Mouse (Mus musculus) limb, embryonic 15.5 days (tissue): ENCODE results near the gene Kif24. TPM values are rescaled to one million over a fixed set of nuclear protein-coding genes. Genes with fewer than 3 reads are reported as not detected.

Source experiments
- ATAC-seq: fragments of 200-750 bp; cut with Nextera tagmentation; 2 replicates; pipeline ENCODE4 v1.8.0; 2017; ENCODE audit warnings: low read depth, moderate TSS enrichment; ENCODE audit not compliant: insufficient number of reproducible peaks, low FRiP score, low TSS enrichment
- H3K27ac ChIP-seq: fragments of 300-500 bp; sonication (generic); 2 replicates; pipeline ENCODE4 v1.5.1; 2015; ENCODE audit warnings: moderate library complexity, mild to moderate bottlenecking, inconsistent platforms
- H3K27me3 ChIP-seq: fragments of 300-500 bp; sonication (generic); 2 replicates; pipeline ENCODE4 v1.6.1; 2015; ENCODE audit warnings: inconsistent platforms
- H3K36me3 ChIP-seq: fragments of 300-500 bp; sonication (generic); 2 replicates; pipeline ENCODE4 v1.6.1; 2015; ENCODE audit warnings: inconsistent platforms
- H3K4me1 ChIP-seq: fragments of 300-500 bp; sonication (generic); 2 replicates; pipeline ENCODE4 v1.6.1; 2015; ENCODE audit warnings: inconsistent platforms
- H3K4me2 ChIP-seq: fragments of 300-500 bp; sonication (generic); 2 replicates; pipeline ENCODE4 v1.6.1; 2015; ENCODE audit warnings: mild to moderate bottlenecking, inconsistent platforms
- H3K4me3 ChIP-seq: fragments of 300-500 bp; sonication (generic); 2 replicates; pipeline ENCODE4 v1.5.1; 2015; ENCODE audit warnings: mild to moderate bottlenecking, inconsistent platforms
- H3K9ac ChIP-seq: fragments of 300-500 bp; sonication (generic); 2 replicates; pipeline ENCODE4 v1.6.1; 2015; ENCODE audit warnings: inconsistent platforms
- H3K9me3 ChIP-seq: fragments of 300-500 bp; sonication (generic); 2 replicates; pipeline ENCODE4 v1.6.1; 2016; ENCODE audit warnings: inconsistent platforms
- WGBS: fragments of 180-500 bp; shearing (Covaris S2); methylation state at CpG from one replicate; pipeline ENCODE4 v1.1.7; 2015; 5-methylcytosine and 5-hydroxymethylcytosine counted together
- polyA plus RNA-seq: library from polyadenylated mRNA; unstranded; fragments of >200 nt; fragmentation: Nextera tagmentation; extraction: Ambion mirVana; gene quantifications from 2 replicates; pipeline ENCODE4 v1.2.1, GENCODE M21; 2015

Gene Kif24
- polyA plus RNA-seq, 1 experiment from 2014 or later, result 5.8 TPM

- WGBS, result 86% methylated on average over 2 of the region's 2 CpGs
- no peak for ATAC-seq
- Histone ChIP-seq H3K4me2 (no peak overlapping the region), H3K4me1 (no peaks in the 10 kb centered on the region), H3K9me3 (no peaks in the 10 kb centered on the region), H3K27me3 (no peaks in the 10 kb centered on the region), H3K36me3 (peaks cover 85% of the 10 kb centered on the region), H3K4me3 (no peak overlapping the region), H3K27ac (no peak overlapping the region), H3K9ac (no peak overlapping the region)
Observed at GRCm38 (mm10) chr4:41391015-41391414, 73.7 kb downstream of the Kif24 start.

GRCm38 (mm10) chr4:41390122-41390521 is 74.6 kb downstream of the Kif24 start:
- no peak for ATAC-seq
- no peaks in the 10 kb centered on the region for H3K9me3 ChIP-seq
- H3K4me3 ChIP-seq, result no peak overlapping the region
- WGBS, result 19% methylated on average over 3 of the region's 3 CpGs
- no peaks in the 10 kb centered on the region for H3K27me3 ChIP-seq
- no peaks in the 10 kb centered on the region for H3K4me1 ChIP-seq
- H3K36me3 ChIP-seq, result peaks cover 82% of the 10 kb centered on the region
- no peak overlapping the region for H3K27ac ChIP-seq
- H3K4me2 ChIP-seq, result no peak overlapping the region
- H3K9ac ChIP-seq, result no peak overlapping the region

- no peak overlapping the region for H3K4me2 ChIP-seq
- no peak overlapping the region for H3K9ac ChIP-seq
- peaks cover 75% of the 10 kb centered on the region for H3K36me3 ChIP-seq
- no peak for ATAC-seq
- no peaks in the 10 kb centered on the region for H3K9me3 ChIP-seq
- H3K4me3 ChIP-seq, result no peak overlapping the region
- no peak overlapping the region for H3K27ac ChIP-seq
- no peaks in the 10 kb centered on the region for H3K27me3 ChIP-seq
- WGBS, result 84% methylated on average over 5 of the region's 5 CpGs
- H3K4me1 ChIP-seq, result no peaks in the 10 kb centered on the region
Observed at GRCm38 (mm10) chr4:41389240-41389639, 75.4 kb downstream of the Kif24 start.

- Histone ChIP-seq H3K9me3 (no peaks in the 10 kb centered on the region), H3K4me2 (no peak overlapping the region), H3K4me3 (no peak overlapping the region), H3K27me3 (no peaks in the 10 kb centered on the region), H3K27ac (no peak overlapping the region), H3K36me3 (peaks cover 70% of the 10 kb centered on the region), H3K9ac (no peak overlapping the region), H3K4me1 (no peaks in the 10 kb centered on the region)
- WGBS, result 84% methylated on average over 5 of the region's 5 CpGs
- ATAC-seq, result no peak
Observed at GRCm38 (mm10) chr4:41388616-41389015, 76.1 kb downstream of the Kif24 start.

GRCm38 (mm10) chr4:41387755-41388469 is 76.8 kb downstream of the Kif24 start:
- ATAC-seq, result no peak
- 78% methylated on average over 7 of the region's 7 CpGs for WGBS
- Histone ChIP-seq H3K36me3 (peaks cover 67% of the 10 kb centered on the region), H3K27ac (no peak overlapping the region), H3K4me3 (no peak overlapping the region), H3K4me2 (no peak overlapping the region), H3K9ac (no peak overlapping the region), H3K27me3 (no peaks in the 10 kb centered on the region), H3K4me1 (no peaks in the 10 kb centered on the region), H3K9me3 (no peaks in the 10 kb centered on the region)

GRCm38 (mm10) chr4:41386412-41386975 is 78.2 kb downstream of the Kif24 start:
- no peaks in the 10 kb centered on the region for H3K27me3 ChIP-seq
- no peak overlapping the region for H3K4me3 ChIP-seq
- peaks cover 64% of the 10 kb centered on the region for H3K36me3 ChIP-seq
- peak; percentile 44; the same call in 1 of the 2 replicates for ATAC-seq
- H3K4me2 ChIP-seq, result no peak overlapping the region
- no peaks in the 10 kb centered on the region for H3K4me1 ChIP-seq
- WGBS, result 71% methylated on average over 1 of the region's 1 CpGs
- H3K9ac ChIP-seq, result no peak overlapping the region
- no peak overlapping the region for H3K27ac ChIP-seq
- H3K9me3 ChIP-seq, result no peaks in the 10 kb centered on the region

- Histone ChIP-seq H3K4me1 (no peaks in the 10 kb centered on the region), H3K4me3 (no peak overlapping the region), H3K27me3 (no peaks in the 10 kb centered on the region), H3K9ac (no peak overlapping the region), H3K9me3 (no peaks in the 10 kb centered on the region), H3K36me3 (peaks cover 64% of the 10 kb centered on the region), H3K27ac (no peak overlapping the region), H3K4me2 (no peak overlapping the region)
- no peak for ATAC-seq
- 95% methylated on average over 5 of the region's 5 CpGs for WGBS
Observed at GRCm38 (mm10) chr4:41381213-41381950, 83.3 kb downstream of the Kif24 start.

GRCm38 (mm10) chr4:41377567-41377966 is 87.1 kb downstream of the Kif24 start:
- H3K4me1 ChIP-seq, result no peaks in the 10 kb centered on the region
- no peak overlapping the region for H3K27ac ChIP-seq
- H3K4me3 ChIP-seq, result no peak overlapping the region
- no peaks in the 10 kb centered on the region for H3K9me3 ChIP-seq
- H3K4me2 ChIP-seq, result no peak overlapping the region
- ATAC-seq, result no peak
- no peak overlapping the region for H3K9ac ChIP-seq
- peaks cover 74% of the 10 kb centered on the region for H3K36me3 ChIP-seq
- H3K27me3 ChIP-seq, result no peaks in the 10 kb centered on the region

- no peak overlapping the region for H3K9ac ChIP-seq
- H3K9me3 ChIP-seq, result no peaks in the 10 kb centered on the region
- H3K27ac ChIP-seq, result no peak overlapping the region
- H3K4me3 ChIP-seq, result no peak overlapping the region
- ATAC-seq, result no peak
- no peaks in the 10 kb centered on the region for H3K27me3 ChIP-seq
- H3K36me3 ChIP-seq, result peaks cover 45% of the 10 kb centered on the region
- no peak overlapping the region for H3K4me2 ChIP-seq
- H3K4me1 ChIP-seq, result no peaks in the 10 kb centered on the region
- WGBS, result 91% methylated on average over 9 of the region's 9 CpGs
Observed at GRCm38 (mm10) chr4:41369702-41370437, 94.8 kb downstream of the Kif24 start.

GRCm38 (mm10) chr4:41368198-41368597 is 96.5 kb downstream of the Kif24 start:
- ATAC-seq, result no peak
- Histone ChIP-seq H3K36me3 (peaks cover 39% of the 10 kb centered on the region), H3K4me2 (no peak overlapping the region), H3K9me3 (no peaks in the 10 kb centered on the region), H3K9ac (no peak overlapping the region), H3K4me3 (no peak overlapping the region), H3K27me3 (no peaks in the 10 kb centered on the region), H3K4me1 (no peaks in the 10 kb centered on the region), H3K27ac (no peak overlapping the region)
- WGBS, result 90% methylated on average over 4 of the region's 4 CpGs

GRCm38 (mm10) chr4:41361059-41361458 is 103.6 kb downstream of the Kif24 start:
- WGBS, result 98% methylated on average over 3 of the region's 3 CpGs
- no peak for ATAC-seq
- no peak overlapping the region for H3K9ac ChIP-seq
- H3K4me3 ChIP-seq, result no peak overlapping the region
- no peaks in the 10 kb centered on the region for H3K4me1 ChIP-seq
- H3K4me2 ChIP-seq, result no peak overlapping the region
- peaks cover 8% of the 10 kb centered on the region for H3K36me3 ChIP-seq
- no peaks in the 10 kb centered on the region for H3K27me3 ChIP-seq
- H3K27ac ChIP-seq, result no peak overlapping the region
- no peaks in the 10 kb centered on the region for H3K9me3 ChIP-seq

GRCm38 (mm10) chr4:41359358-41359757 is 105.3 kb downstream of the Kif24 start:
- Histone ChIP-seq H3K9ac (no peak overlapping the region), H3K4me2 (no peak overlapping the region), H3K27me3 (no peaks in the 10 kb centered on the region), H3K4me3 (no peak overlapping the region), H3K36me3 (peaks cover 13% of the 10 kb centered on the region), H3K4me1 (no peaks in the 10 kb centered on the region), H3K9me3 (no peaks in the 10 kb centered on the region), H3K27ac (no peak overlapping the region)
- WGBS, result 88% methylated on average over 7 of the region's 7 CpGs
- ATAC-seq, result no peak
